Mouse (Mus musculus): ENCODE data around the gene Nsd2. TPM values are rescaled to one million over a fixed set of nuclear protein-coding genes. Genes with fewer than 3 reads are reported as not detected.
A peak's percentile ranks its signal among the peaks of the same experiment; 100 is the strongest.

Gene Nsd2
- polyA plus RNA-seq, 1 experiment from 2014 or later, result 70.5 TPM

DNA sequence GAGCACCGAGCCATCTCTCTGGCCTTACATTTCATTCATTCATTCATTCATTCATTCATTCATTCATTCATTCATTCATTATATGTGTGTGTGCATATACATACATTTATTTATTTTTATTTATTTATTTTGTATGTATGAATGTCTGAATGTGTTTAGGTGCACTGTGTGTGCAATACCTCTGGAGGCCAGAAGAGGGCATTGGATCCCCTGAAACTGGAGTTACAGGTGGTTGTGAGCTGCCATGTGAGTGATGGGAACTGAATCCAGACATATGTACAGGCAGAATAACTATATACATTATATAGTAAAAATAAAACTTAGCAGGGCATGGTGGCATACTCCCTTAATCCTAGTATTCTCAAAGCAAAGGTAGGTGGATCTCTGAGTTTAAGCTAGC, 32.6 kb downstream of the Nsd2 start:
- H3K27me3 ChIP-seq, result no peaks in the 10 kb centered on the region

DNA sequence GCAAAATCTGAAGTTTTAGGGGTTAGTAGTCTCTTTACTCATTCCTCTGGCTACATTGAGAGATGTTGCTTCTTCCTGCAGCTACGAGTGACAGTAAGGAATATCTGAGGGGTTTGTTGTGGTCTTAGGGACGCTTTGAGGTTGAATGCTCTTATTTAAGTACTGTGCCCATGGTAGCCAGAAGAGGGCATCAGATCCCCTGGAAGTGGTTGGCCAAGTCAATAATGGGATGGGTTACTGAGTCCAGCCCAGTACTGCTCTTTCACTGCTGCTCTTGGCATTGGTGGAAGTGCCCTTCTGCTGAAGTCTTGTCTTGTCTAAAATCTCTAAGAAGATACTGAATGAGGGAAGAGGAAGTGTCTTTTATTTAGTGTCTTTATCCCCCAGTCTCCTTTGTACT, 33.5 kb downstream of the Nsd2 start:
- Histone ChIP-seq H3K4me2 (no peak overlapping the region), H3K9ac (replicated peaks) (no peak overlapping the region), H3K4me1 (replicated peaks) (no peaks in the 10 kb centered on the region), H3K27me3 (no peaks in the 10 kb centered on the region), H3K9me3 (no peaks in the 10 kb centered on the region), H3K4me3 (replicated peaks) (no peak overlapping the region), H3K36me3 (peaks cover 71% of the 10 kb centered on the region), H3K27ac (no peak overlapping the region)
- WGBS, result 86% methylated on average over 2 of the region's 2 CpGs
- no peak for ATAC-seq (ENCODE audit: insufficient number of reproducible peaks, insufficient read depth, low FRiP score, low TSS enrichment, low read depth)

More for the DNA sequence above, 32.6 kb downstream of the Nsd2 start:
- peaks cover 68% of the 10 kb centered on the region for H3K36me3 ChIP-seq
- no peak for ATAC-seq (ENCODE audit: insufficient number of reproducible peaks, insufficient read depth, low FRiP score, low TSS enrichment, low read depth)
- H3K4me3 ChIP-seq (replicated peaks), result no peak overlapping the region
- no peak overlapping the region for H3K4me2 ChIP-seq
- H3K27ac ChIP-seq, result no peak overlapping the region
- no peaks in the 10 kb centered on the region for H3K9me3 ChIP-seq
- no peaks in the 10 kb centered on the region for H3K4me1 ChIP-seq (replicated peaks)
- no peak overlapping the region for H3K9ac ChIP-seq (replicated peaks)
- WGBS, result 91% methylated on average over 1 of the region's 1 CpGs

DNA sequence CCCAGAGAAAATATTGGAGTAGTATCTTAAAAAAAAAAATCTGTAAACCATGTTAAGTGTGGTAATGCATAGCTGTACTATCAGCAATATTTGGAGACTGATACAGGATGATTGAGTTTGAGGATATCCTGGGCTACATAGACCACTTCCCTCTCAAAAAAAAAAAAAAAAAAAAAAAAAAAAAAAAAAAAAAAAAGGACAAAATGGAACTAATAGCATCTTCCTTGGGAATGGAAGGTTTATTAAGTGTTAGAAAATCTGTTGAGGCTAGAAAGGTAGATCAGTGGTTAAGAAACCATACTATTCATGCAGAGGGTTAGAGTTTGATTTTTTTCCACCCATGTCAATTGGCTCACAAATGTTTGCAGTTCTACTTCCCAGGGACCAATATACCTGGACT, 37.2 kb downstream of the Nsd2 start:
- H3K4me2 ChIP-seq, result no peak overlapping the region
- peaks cover 90% of the 10 kb centered on the region for H3K36me3 ChIP-seq
- peaks cover 4% of the 10 kb centered on the region; the same call in 1 of the 2 replicates for H3K9me3 ChIP-seq
- no peak overlapping the region for H3K27ac ChIP-seq
- no peaks in the 10 kb centered on the region for H3K4me1 ChIP-seq (replicated peaks)
- no peak overlapping the region for H3K9ac ChIP-seq (replicated peaks)
- no peak for ATAC-seq (ENCODE audit: insufficient number of reproducible peaks, insufficient read depth, low FRiP score, low TSS enrichment, low read depth)
- no peak overlapping the region for H3K4me3 ChIP-seq (replicated peaks)
- no peaks in the 10 kb centered on the region for H3K27me3 ChIP-seq

DNA sequence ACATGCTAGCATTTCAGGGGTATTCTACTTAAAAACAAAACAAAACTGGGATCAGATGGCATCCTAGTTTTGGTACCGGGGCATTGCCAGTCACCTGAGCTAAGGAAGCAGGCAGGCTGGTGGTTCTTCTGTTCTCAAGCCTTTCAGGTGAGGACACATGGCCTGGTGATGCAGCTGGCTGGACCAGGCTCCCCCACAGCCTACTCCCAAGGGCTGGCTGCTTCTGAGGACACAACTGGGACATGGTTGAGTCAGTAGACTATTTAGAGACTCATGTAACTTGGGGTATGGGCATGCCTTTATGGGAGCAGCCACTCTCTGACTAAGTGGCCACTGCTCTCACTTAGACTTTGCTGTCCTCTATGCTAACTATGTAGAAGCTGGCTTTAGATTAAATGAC, 54.9 kb downstream of the Nsd2 start:
- Histone ChIP-seq H3K27ac (no peak overlapping the region), H3K36me3 (peaks cover 78% of the 10 kb centered on the region), H3K4me2 (no peak overlapping the region), H3K27me3 (no peaks in the 10 kb centered on the region), H3K4me1 (replicated peaks) (no peaks in the 10 kb centered on the region), H3K9me3 (no peaks in the 10 kb centered on the region), H3K4me3 (replicated peaks) (no peak overlapping the region), H3K9ac (replicated peaks) (no peak overlapping the region)
- 95% methylated on average over 1 of the region's 1 CpGs for WGBS
- no peak for ATAC-seq (ENCODE audit: insufficient number of reproducible peaks, insufficient read depth, low FRiP score, low TSS enrichment, low read depth)

DNA sequence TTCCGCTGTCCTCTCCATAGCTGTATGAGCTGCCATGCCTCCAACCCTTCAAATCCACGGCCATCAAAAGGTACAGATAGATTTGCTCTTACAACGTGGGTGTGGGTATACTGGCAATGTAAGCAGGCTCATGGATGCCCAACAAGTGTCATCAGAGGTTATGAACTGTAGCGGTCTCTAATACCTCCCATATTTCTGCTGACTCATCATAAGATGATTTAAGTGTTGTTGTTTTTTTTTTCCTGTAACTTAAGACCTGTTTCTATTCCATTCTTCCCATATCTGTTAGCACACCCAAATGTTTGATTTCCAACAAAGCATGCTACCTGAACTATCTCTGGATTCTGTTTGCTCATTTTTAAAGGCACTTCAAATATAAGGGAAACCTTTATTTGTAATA, 60.6 kb downstream of the Nsd2 start:
- Histone ChIP-seq H3K4me2 (no peak overlapping the region), H3K4me3 (replicated peaks) (no peak overlapping the region), H3K36me3 (peaks cover 90% of the 10 kb centered on the region), H3K9ac (replicated peaks) (no peak overlapping the region), H3K4me1 (replicated peaks) (no peaks in the 10 kb centered on the region), H3K27me3 (no peaks in the 10 kb centered on the region), H3K9me3 (no peaks in the 10 kb centered on the region), H3K27ac (no peak overlapping the region)
- ATAC-seq (ENCODE audit: insufficient number of reproducible peaks, insufficient read depth, low FRiP score, low TSS enrichment, low read depth), result no peak
- WGBS, result 94% methylated on average over 4 of the region's 4 CpGs

DNA sequence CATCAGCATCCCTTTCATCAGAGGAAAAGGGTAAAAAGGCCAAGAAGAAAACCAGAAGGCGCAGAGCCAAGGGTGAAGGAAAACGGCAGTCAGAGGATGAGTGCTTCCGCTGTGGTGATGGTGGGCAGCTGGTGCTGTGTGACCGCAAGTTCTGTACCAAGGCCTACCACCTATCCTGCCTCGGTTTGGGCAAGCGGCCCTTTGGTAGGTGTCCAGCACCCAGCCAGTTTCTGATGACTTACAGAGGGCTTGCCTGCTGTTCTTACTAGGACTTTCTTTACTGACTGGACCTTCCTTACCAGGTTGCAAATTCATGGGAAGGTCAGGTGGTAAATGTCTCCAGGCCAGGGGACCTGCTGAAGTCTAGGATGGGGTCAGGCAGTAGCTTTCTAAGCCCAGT, 72.9 kb downstream of the Nsd2 start:
- Histone ChIP-seq H3K36me3 (peaks cover 99% of the 10 kb centered on the region), H3K27me3 (no peaks in the 10 kb centered on the region), H3K9ac (replicated peaks) (no peak overlapping the region), H3K4me3 (replicated peaks) (no peak overlapping the region), H3K4me2 (no peak overlapping the region), H3K4me1 (replicated peaks) (no peaks in the 10 kb centered on the region), H3K27ac (no peak overlapping the region), H3K9me3 (no peaks in the 10 kb centered on the region)
- ATAC-seq (ENCODE audit: insufficient number of reproducible peaks, insufficient read depth, low FRiP score, low TSS enrichment, low read depth), result no peak
- 95% methylated on average over 6 of the region's 6 CpGs for WGBS

DNA sequence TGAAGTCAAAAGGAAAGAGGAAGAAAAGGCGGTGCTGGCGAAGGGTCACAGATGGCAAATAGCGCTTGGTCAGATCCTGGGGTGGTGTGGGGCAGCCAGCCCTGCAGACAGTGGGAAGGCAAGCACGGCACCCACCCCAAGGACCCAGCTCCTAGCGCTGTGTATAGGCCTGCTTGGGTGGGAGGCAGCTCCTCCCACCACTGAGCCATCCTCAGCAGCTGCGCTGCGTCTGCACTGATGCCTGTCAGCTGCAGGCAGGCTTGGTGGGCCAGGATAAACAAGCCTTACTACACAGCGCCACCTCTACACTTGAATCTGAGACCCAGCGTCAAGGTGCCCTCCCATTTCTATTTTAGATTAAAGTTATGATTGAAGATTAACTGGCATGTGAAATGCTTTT, 74.6 kb downstream of the Nsd2 start:
- WGBS, result 87% methylated on average over 9 of the region's 9 CpGs
- H3K4me2 ChIP-seq, result no peak overlapping the region
- peaks cover 99% of the 10 kb centered on the region for H3K36me3 ChIP-seq
- H3K27ac ChIP-seq, result no peak overlapping the region
- H3K27me3 ChIP-seq, result no peaks in the 10 kb centered on the region
- H3K4me3 ChIP-seq (replicated peaks), result no peak overlapping the region
- no peaks in the 10 kb centered on the region for H3K9me3 ChIP-seq
- no peak overlapping the region for H3K9ac ChIP-seq (replicated peaks)
- no peaks in the 10 kb centered on the region for H3K4me1 ChIP-seq (replicated peaks)
- no peak for ATAC-seq (ENCODE audit: insufficient number of reproducible peaks, insufficient read depth, low FRiP score, low TSS enrichment, low read depth)

DNA sequence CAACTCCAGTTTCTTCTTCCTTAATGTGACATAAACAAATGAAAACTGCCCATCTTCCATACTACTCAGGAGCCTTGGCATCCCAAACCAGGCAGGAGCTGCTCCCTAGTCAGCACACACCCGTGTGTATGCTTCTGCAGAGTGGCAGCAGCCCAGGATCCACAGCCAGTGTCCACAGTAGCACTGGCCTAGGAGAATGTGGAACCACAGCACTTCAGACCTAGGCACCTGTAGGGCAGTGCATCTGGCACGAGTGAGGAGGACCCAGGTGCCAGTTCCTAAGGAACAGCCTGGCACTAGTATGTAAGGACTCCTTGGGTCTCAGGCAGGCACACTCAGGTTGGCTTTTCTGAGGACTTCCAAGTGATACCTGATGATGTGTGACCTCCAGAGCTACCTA, 76.6 kb downstream of the Nsd2 start:
- no peak for ATAC-seq (ENCODE audit: insufficient number of reproducible peaks, insufficient read depth, low FRiP score, low TSS enrichment, low read depth)
- Histone ChIP-seq H3K27ac (0 out of 2 replicates have a peak overlapping the region, but pooled peaks have one; percentile 17), H3K27me3 (no peaks in the 10 kb centered on the region), H3K4me3 (replicated peaks) (no peak overlapping the region), H3K36me3 (peaks cover 99% of the 10 kb centered on the region), H3K4me2 (no peak overlapping the region), H3K9ac (replicated peaks) (no peak overlapping the region), H3K9me3 (no peaks in the 10 kb centered on the region), H3K4me1 (replicated peaks) (no peaks in the 10 kb centered on the region)
- 84% methylated on average over 2 of the region's 2 CpGs for WGBS

DNA sequence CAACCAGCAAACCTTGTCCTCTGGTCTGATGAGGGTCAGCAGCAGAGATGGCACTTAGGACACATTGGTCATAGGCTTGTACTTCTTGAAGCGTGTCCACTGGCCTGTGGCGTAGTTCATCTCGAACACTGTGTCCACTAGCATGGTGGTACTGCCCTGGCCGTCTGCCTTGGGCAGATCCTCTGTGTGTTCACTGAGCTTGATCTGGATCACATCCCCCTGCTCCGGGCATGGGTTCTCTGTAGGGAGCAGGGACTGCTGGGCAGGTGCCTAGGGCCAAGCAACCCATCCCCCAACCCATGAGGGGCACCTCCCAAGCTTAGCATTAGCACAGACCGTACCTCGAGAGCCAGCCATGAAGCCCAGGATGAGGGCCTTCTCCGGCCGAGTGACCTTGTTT, 78.1 kb downstream of the Nsd2 start:
- WGBS, result 87% methylated on average over 9 of the region's 9 CpGs
- Histone ChIP-seq H3K36me3 (peaks cover 96% of the 10 kb centered on the region), H3K9ac (replicated peaks) (no peak overlapping the region), H3K27ac (no peak overlapping the region), H3K27me3 (no peaks in the 10 kb centered on the region), H3K4me1 (replicated peaks) (no peaks in the 10 kb centered on the region), H3K4me3 (replicated peaks) (no peak overlapping the region), H3K9me3 (no peaks in the 10 kb centered on the region), H3K4me2 (no peak overlapping the region)
- no peak for ATAC-seq (ENCODE audit: insufficient number of reproducible peaks, insufficient read depth, low FRiP score, low TSS enrichment, low read depth)

DNA sequence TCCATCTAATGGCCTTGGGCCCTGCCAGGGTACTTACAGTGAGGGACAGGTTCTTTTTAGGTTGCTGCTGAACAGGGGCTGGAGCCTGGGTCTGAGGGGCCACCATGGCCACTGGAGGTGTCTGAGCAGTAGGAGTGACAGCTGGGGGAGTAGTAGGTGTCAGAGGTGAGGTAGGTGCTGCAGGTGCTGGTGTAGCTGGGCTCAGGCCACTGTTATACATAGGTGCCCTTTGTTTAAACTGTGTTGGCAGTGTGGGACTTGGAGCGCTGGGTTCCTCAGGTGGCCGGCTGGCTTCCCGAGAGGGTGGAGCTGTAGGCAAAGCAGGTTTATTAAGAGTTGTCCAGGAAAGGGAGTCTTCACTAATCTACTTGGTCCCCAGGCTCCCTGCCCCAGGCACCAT, 78.7 kb downstream of the Nsd2 start:
- Histone ChIP-seq H3K36me3 (peaks cover 91% of the 10 kb centered on the region), H3K4me3 (replicated peaks) (no peak overlapping the region)

DNA sequence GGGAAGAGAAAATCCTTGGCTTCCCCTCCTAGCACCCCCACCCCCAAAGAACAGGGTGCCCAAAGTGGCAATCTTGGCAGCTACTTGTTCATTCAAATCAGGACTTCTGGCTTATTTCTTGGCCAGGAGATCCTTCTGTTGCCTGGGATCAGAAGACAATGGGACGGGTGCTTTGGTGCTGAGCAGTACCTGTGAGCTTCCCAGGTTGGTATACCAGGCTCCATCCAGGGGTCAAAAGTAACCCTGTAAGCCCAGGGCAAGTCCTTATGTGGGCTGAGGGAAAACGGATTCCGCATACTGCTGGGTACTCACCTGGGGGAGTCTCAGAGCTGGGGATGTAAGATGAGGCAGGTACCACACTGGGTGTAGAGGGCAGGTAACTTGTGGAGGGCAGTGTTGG, 79.6 kb downstream of the Nsd2 start:
- no peak overlapping the region for H3K4me2 ChIP-seq
- no peaks in the 10 kb centered on the region for H3K4me1 ChIP-seq (replicated peaks)
- no peaks in the 10 kb centered on the region for H3K9me3 ChIP-seq
- no peak overlapping the region for H3K4me3 ChIP-seq (replicated peaks)
- H3K27me3 ChIP-seq, result no peaks in the 10 kb centered on the region
- no peak overlapping the region for H3K27ac ChIP-seq
- WGBS, result 88% methylated on average over 3 of the region's 3 CpGs
- no peak for ATAC-seq (ENCODE audit: insufficient number of reproducible peaks, insufficient read depth, low FRiP score, low TSS enrichment, low read depth)
- H3K36me3 ChIP-seq, result peaks cover 82% of the 10 kb centered on the region
- no peak overlapping the region for H3K9ac ChIP-seq (replicated peaks)

More for the DNA sequence above, 78.7 kb downstream of the Nsd2 start:
- no peaks in the 10 kb centered on the region for H3K9me3 ChIP-seq
- no peaks in the 10 kb centered on the region for H3K27me3 ChIP-seq
- no peak for ATAC-seq (ENCODE audit: insufficient number of reproducible peaks, insufficient read depth, low FRiP score, low TSS enrichment, low read depth)
- WGBS, result 92% methylated on average over 3 of the region's 3 CpGs
- no peak overlapping the region for H3K9ac ChIP-seq (replicated peaks)
- H3K27ac ChIP-seq, result no peak overlapping the region
- no peaks in the 10 kb centered on the region for H3K4me1 ChIP-seq (replicated peaks)
- no peak overlapping the region for H3K4me2 ChIP-seq

DNA sequence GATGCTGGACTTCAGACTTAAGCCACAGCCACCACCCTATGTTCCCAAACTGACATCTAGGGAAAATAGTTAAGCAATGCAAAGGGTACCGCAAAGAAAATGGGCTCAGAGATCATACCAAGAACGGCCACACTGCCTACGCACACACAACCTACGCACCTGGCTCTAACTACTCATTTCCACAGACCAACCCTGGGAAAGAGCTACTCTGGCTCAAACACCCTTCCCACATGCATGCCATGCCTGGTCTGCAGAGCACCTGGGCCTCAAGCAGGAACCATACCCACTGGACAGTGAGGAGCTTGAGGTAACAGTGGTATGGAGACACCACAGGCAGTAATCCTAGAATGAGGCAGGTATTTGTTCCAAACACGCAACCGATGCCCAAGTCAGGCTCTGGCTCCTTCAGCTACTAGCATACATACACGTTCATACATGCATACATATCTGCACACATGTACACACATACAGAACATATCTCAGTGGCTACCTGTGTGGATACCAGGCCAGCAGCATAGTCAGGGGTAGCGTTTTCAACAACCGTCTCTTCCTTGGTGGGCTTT, 80.3 kb downstream of the Nsd2 start:
- H3K27me3 ChIP-seq, result no peaks in the 10 kb centered on the region
- ATAC-seq (ENCODE audit: insufficient number of reproducible peaks, insufficient read depth, low FRiP score, low TSS enrichment, low read depth), result no peak
- no peaks in the 10 kb centered on the region for H3K9me3 ChIP-seq
- no peak overlapping the region for H3K9ac ChIP-seq (replicated peaks)
- H3K4me1 ChIP-seq (replicated peaks), result no peaks in the 10 kb centered on the region
- 96% methylated on average over 9 of the region's 9 CpGs for WGBS
- H3K27ac ChIP-seq, result no peak overlapping the region
- H3K36me3 ChIP-seq, result peaks cover 75% of the 10 kb centered on the region
- no peak overlapping the region for H3K4me3 ChIP-seq (replicated peaks)
- H3K4me2 ChIP-seq, result no peak overlapping the region

All from limb, embryonic 12.5 days (tissue).